Mouse (Mus musculus) stomach, embryonic 15.5 days (tissue): Measurements from ENCODE around the gene Dennd5b. TPM values are rescaled to one million over a fixed set of nuclear protein-coding genes. Genes with fewer than 3 reads are reported as not detected.
"Not testable (repeated sequence)": the region's sequence is repeated elsewhere in the genome, so short reads cannot be mapped to it uniquely, and the experiment has no call there.

Source experiments
- ATAC-seq: fragments of 200-750 bp; cut with Nextera tagmentation; 2 replicates; pipeline ENCODE4 v1.8.0; 2017; ENCODE audit warnings: low read depth, moderate number of reproducible peaks, moderate TSS enrichment; ENCODE audit not compliant: insufficient read depth, low FRiP score
- H3K27ac ChIP-seq: fragments of 300-500 bp; sonication (generic); 2 replicates; pipeline ENCODE4 v1.5.1; 2015; ENCODE audit warnings: mild to moderate bottlenecking, inconsistent platforms
- H3K27me3 ChIP-seq: fragments of 300-500 bp; sonication (generic); replicated peaks from 2 replicates; pipeline ENCODE4 v1.6.1; 2015; ENCODE audit warnings: inconsistent platforms
- H3K36me3 ChIP-seq: fragments of 300-500 bp; sonication (generic); 2 replicates; pipeline ENCODE4 v1.6.1; 2015; ENCODE audit warnings: inconsistent platforms
- H3K4me1 ChIP-seq: fragments of 300-500 bp; sonication (generic); 2 replicates; pipeline ENCODE4 v1.6.1; 2015; ENCODE audit warnings: inconsistent platforms
- H3K4me2 ChIP-seq: fragments of 300-500 bp; sonication (generic); 2 replicates; pipeline ENCODE4 v1.6.1; 2015; ENCODE audit warnings: mild to moderate bottlenecking, inconsistent platforms
- H3K4me3 ChIP-seq: fragments of 300-500 bp; sonication (generic); replicated peaks from 2 replicates; pipeline ENCODE4 v1.5.1; 2015; ENCODE audit warnings: inconsistent platforms
- H3K9ac ChIP-seq: fragments of 300-500 bp; sonication (generic); 2 replicates; pipeline ENCODE4 v1.6.1; 2015; ENCODE audit warnings: inconsistent platforms
- H3K9me3 ChIP-seq: fragments of 300-500 bp; sonication (generic); 2 replicates; pipeline ENCODE4 v1.6.1; 2016; ENCODE audit warnings: inconsistent platforms
- WGBS: fragments of 180-500 bp; shearing (Covaris S2); methylation state at CpG from one replicate; pipeline ENCODE4 v1.1.7; 2015; 5-methylcytosine and 5-hydroxymethylcytosine counted together
- polyA plus RNA-seq: library from polyadenylated mRNA; unstranded; fragments of >200 nt; fragmentation: Nextera tagmentation; extraction: Ambion mirVana; gene quantifications from 2 replicates; pipeline ENCODE4 v1.2.1, GENCODE M21; 2015

Gene Dennd5b
- polyA plus RNA-seq, 1 experiment from 2014 or later: 5.8 TPM

DNA sequence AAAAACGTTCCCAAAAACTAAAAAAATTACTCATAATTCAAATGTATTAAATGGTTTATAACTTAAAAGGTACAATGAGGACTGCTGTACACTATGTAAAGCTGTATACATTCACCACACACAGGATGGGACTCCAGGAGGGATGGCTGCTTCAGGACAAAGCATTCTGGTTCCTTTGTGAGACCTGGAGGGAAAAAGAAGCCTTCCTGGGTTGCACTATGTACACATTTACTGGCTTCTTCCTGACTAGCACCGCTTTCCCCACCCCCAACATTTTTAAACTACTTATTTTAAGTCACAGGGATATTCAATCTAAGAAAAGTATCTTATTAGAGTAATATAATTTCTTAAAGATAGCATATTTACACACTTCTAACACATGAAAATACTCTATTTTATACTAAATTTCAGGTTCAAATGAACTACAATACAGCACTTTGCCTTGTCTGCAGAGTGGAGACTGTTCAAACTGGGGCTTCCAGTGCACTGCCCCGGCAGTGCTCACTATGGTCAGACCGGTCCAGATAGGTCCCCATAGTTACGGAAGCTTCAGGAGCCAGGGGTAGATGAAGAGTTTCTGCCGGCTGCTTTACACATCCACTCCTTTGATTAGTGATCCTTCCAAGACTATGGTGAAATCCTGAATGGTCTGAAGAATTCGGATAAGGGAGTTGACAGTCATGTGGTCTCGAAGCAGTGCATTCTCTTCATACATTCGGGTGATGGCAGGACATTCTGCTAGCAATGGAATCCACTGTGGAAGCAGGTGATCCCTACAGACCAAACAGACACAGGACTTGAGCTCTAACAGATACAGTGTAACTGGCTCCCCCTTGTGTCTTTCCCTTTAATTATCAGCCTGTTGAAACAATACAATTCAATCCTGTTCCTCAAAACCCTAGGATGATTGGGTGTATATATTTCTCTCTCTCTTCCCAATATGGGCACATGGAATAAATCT, 108.1 kb downstream of the Dennd5b start:
- Histone ChIP-seq H3K4me3 (no peak overlapping the region), H3K4me2 (no peak overlapping the region), H3K36me3 (no peaks in the 10 kb centered on the region), H3K27me3 (no peaks in the 10 kb centered on the region), H3K9me3 (no peaks in the 10 kb centered on the region), H3K27ac (no peak overlapping the region), H3K4me1 (0 out of 2 replicates have a peak, but pooled peaks cover 3% of the 10 kb centered on the region), H3K9ac (no peak overlapping the region)
- peak; percentile 76 for ATAC-seq
- WGBS: 37% methylated on average over 9 of the region's 9 CpGs

- Histone ChIP-seq H3K4me3 (no peak overlapping the region), H3K36me3 (no peaks in the 10 kb centered on the region), H3K27ac (no peak overlapping the region), H3K9ac (no peak overlapping the region), H3K4me1 (0 out of 2 replicates have a peak, but pooled peaks cover 3% of the 10 kb centered on the region), H3K9me3 (no peaks in the 10 kb centered on the region), H3K27me3 (no peaks in the 10 kb centered on the region), H3K4me2 (no peak overlapping the region)
- no peak for ATAC-seq
- 47% methylated on average over 4 of the region's 4 CpGs for WGBS
Measured at GRCm38 (mm10) chr6:148992373-148993116, 108.9 kb downstream of the Dennd5b start.

- Histone ChIP-seq H3K27me3 (no peaks in the 10 kb centered on the region), H3K9ac (no peak overlapping the region), H3K4me3 (no peak overlapping the region), H3K4me2 (no peak overlapping the region), H3K4me1 (0 out of 2 replicates have a peak, but pooled peaks cover 3% of the 10 kb centered on the region), H3K27ac (no peak overlapping the region), H3K9me3 (no peaks in the 10 kb centered on the region), H3K36me3 (no peaks in the 10 kb centered on the region)
- no peak for ATAC-seq
- 50% methylated on average over 6 of the region's 6 CpGs for WGBS
Measured at GRCm38 (mm10) chr6:148991660-148992372, 109.7 kb downstream of the Dennd5b start.

DNA sequence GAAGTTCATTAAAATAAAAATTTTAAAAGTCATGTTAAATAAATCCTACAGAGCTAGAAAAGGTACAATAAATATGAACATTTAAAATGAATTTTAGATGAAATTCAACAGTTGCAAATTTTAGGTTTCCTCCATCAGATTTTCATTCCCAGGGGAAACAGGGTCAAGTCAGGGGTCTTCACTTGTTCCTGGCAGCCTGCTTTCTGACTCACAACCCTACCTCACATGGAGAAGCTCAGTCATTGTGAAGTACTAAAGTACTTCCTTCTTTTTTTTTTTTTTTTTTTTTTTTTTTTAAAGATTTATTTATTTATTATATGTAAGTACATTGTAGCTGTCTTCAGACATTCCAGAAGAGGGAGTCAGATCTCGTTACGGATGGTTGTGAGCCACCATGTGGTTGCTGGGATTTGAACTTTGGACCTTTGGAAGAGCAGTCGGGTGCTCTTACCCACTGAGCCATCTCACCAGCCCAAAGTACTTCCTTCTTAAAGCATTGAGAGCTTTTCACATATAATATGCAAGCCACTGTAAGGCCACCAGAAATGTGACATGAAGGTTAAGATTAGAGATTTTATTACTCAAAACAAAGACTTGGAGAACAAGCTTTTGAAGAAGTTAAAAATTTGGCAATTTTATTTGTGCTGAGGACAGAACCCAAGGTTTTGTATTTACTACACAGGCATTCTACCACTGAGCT, 111.5 kb downstream of the Dennd5b start:
- H3K9me3 ChIP-seq, H3K4me1 ChIP-seq, H3K27me3 ChIP-seq, H3K4me2 ChIP-seq, H3K9ac ChIP-seq, H3K27ac ChIP-seq, ATAC-seq, H3K4me3 ChIP-seq, H3K36me3 ChIP-seq: not testable (repeated sequence)
- 56% methylated on average over 2 of the region's 3 CpGs for WGBS

DNA sequence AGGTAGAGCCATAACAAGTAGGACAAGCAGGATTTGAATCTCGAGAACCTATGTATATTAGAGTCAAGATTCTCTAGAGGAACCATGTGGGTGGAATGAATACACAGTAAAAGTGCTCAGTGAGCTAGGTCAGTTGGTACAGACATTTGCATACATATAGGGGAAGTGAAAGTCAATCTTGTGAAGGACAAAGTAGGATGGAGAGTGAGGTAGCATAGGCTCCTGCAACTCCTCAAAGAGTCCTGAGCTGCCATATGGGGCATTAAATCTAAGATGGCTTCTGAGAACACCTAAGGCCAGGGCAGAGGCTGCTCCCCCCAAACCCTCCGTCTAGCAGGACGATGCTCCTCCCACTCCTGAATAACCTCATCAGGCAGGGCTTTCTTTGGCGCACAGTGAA, 115.5 kb downstream of the Dennd5b start:
- Histone ChIP-seq H3K4me2 (no peak overlapping the region), H3K36me3 (no peaks in the 10 kb centered on the region), H3K9ac (no peak overlapping the region), H3K27me3 (no peaks in the 10 kb centered on the region), H3K9me3 (no peaks in the 10 kb centered on the region), H3K4me3 (no peak overlapping the region), H3K4me1 (no peaks in the 10 kb centered on the region), H3K27ac (no peak overlapping the region)
- 70% methylated on average over 4 of the region's 4 CpGs for WGBS
- no peak for ATAC-seq

DNA sequence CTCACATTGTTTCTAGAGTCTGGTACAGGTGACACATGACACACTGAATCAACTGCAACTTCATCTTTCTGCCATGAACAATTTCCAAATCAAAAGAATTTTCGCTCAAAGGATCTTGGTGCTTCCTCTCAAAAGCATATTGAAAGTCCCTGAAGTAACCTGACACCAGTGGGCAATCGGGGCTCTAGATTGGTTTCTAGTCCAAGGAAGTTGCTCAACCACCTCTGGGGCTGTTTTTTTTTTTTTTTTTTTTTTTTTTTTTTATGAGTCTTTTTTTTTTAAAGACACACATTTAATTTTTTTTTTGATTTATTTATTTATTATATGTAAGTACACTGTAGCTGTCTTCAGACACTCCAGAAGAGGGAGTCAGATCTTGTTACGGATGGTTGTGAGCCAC, 121.0 kb downstream of the Dennd5b start:
- Histone ChIP-seq H3K4me3 (no peak overlapping the region), H3K4me1 (no peaks in the 10 kb centered on the region), H3K4me2 (no peak overlapping the region), H3K27me3 (no peaks in the 10 kb centered on the region), H3K9ac (no peak overlapping the region), H3K36me3 (no peaks in the 10 kb centered on the region), H3K9me3 (no peaks in the 10 kb centered on the region), H3K27ac (no peak overlapping the region)
- WGBS: 52% methylated on average over 3 of the region's 3 CpGs
- no peak for ATAC-seq

- no peaks in the 10 kb centered on the region for H3K9me3 ChIP-seq
- 96% methylated on average over 3 of the region's 3 CpGs for WGBS
Measured at GRCm38 (mm10) chr6:148975096-148975495, 126.4 kb downstream of the Dennd5b start.

DNA sequence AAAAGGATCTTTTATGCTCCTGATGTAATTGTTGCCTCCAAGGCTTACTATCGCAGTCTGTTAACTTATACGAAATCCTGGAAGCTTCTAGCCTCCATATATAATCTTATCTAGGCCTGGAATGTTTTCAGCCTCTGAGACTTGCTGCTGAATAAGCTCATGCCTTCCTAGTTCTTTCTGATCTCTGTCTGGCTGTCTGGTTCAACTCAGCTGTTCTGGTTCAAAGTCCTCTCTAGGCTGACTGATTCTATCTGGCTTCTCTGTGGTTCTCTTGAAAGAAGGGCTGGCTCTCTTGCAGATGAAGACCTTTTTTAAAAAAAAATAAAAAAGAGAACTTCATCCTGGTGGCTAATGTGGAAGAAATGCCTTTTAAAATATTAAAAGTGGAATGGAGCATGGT, 128.6 kb downstream of the Dennd5b start:
- Histone ChIP-seq H3K4me1 (peaks cover 9% of the 10 kb centered on the region; the same call in 1 of the 2 replicates), H3K27me3 (no peaks in the 10 kb centered on the region), H3K27ac (no peak overlapping the region), H3K9ac (no peak overlapping the region), H3K4me2 (no peak overlapping the region), H3K9me3 (no peaks in the 10 kb centered on the region), H3K4me3 (no peak overlapping the region), H3K36me3 (no peaks in the 10 kb centered on the region)
- no peak for ATAC-seq
- 36% methylated on average over 2 of the region's 2 CpGs for WGBS

More at GRCm38 (mm10) chr6:148975096-148975495, 126.4 kb downstream of the Dennd5b start:
- no peak for ATAC-seq
- H3K4me1 ChIP-seq: peaks cover 9% of the 10 kb centered on the region; the same call in 1 of the 2 replicates
- no peak overlapping the region for H3K4me2 ChIP-seq
- H3K36me3 ChIP-seq: no peaks in the 10 kb centered on the region
- no peak overlapping the region for H3K4me3 ChIP-seq
- H3K9ac ChIP-seq: no peak overlapping the region
- H3K27ac ChIP-seq: no peak overlapping the region
- no peaks in the 10 kb centered on the region for H3K27me3 ChIP-seq

DNA sequence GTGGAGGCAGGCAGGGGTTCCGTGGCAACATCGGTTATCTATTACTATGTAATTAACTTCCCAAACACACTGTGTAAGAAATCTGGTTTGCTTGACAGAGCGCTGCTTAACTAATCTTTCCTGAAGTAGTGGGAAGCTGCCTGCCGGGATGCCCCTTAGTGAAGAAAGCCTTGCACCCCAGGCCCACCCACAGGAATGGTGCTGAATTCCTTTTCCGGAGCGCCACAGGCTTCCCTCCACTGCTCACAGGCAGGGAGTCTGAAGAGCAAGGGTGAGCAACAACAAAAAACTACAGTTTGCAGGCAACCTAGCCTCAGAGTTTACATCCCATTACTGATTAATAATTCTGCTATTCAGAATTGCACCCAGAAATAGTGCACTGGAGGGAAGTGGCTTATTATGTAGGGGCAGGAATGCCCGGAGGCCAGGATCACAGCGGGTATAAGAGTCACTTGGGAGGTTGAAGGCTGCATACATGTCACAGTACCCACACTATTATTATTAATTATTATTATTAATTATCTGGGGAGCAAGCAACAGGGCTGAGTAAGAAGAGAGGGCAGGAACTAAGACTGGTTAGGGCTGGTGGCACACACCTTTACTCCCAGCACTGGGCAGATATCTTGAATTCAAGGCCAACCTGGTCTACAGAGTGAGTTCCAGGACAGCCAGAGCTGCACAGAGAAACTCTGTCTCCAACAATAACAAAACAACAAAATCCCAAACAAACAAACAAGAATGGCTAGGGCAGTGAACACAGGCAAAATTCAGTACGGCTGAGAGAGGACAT, 129.2 kb downstream of the Dennd5b start:
- 32% methylated on average over 9 of the region's 9 CpGs for WGBS
- no peak overlapping the region for H3K27ac ChIP-seq
- H3K9me3 ChIP-seq: no peaks in the 10 kb centered on the region
- ATAC-seq: no peak
- no peaks in the 10 kb centered on the region for H3K36me3 ChIP-seq
- H3K4me3 ChIP-seq: no peak overlapping the region
- peaks cover 9% of the 10 kb centered on the region; the same call in 1 of the 2 replicates for H3K4me1 ChIP-seq
- no peak overlapping the region for H3K9ac ChIP-seq
- peak overlapping the region; percentile 13; the same call in 1 of the 2 replicates for H3K4me2 ChIP-seq
- H3K27me3 ChIP-seq: no peaks in the 10 kb centered on the region

DNA sequence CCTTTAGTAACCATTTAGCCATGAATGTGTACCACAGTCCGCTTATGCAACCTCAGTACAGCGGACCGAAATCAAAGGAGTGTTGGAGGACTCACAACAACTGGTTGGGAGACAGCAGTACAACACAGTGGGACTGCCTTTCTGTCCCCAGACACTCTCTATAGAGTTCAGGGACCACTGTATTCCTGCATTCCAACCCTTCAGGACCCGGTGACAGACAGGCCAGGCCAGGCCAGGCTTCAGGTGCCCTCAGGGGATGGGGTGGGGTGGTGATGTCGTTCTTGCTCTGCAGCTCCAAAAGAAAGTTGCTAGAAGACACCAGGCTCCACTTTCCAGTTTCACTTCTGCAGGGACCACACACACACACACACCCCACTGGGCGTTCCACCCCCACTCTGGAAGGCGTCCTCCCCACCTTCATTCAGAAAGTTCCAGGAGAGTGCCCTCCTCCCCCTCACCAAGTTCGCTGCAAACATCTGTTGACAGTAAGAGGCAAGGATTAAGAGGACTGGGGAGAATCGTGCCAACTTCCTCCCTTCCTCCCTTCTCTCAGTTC, 130.0 kb downstream of the Dennd5b start:
- H3K4me3 ChIP-seq: no peak overlapping the region
- no peaks in the 10 kb centered on the region for H3K36me3 ChIP-seq
- 34% methylated on average over 9 of the region's 9 CpGs for WGBS
- H3K4me2 ChIP-seq: peak overlapping the region; percentile 13
- H3K27me3 ChIP-seq: no peaks in the 10 kb centered on the region
- H3K9me3 ChIP-seq: no peaks in the 10 kb centered on the region
- no peak overlapping the region for H3K27ac ChIP-seq
- no peak for ATAC-seq
- no peak overlapping the region for H3K9ac ChIP-seq
- H3K4me1 ChIP-seq: peaks cover 9% of the 10 kb centered on the region; the same call in 1 of the 2 replicates
